Mouse (Mus musculus) small intestine, adult 2 months (tissue): ENCODE data around the gene Dnaaf1.

Experiments
- CTCF ChIP-seq: fragments of 200-500 bp; IDR thresholded peaks from 2 replicates; pipeline ENCODE4 v1.5.1; 2012; ENCODE audit warnings: low read depth, mild to moderate bottlenecking, control low read depth, inconsistent platforms, low read length, moderate library complexity, mixed read lengths; ENCODE audit not compliant: insufficient replicate concordance, insufficient read length; ENCODE audit errors: extremely low read depth
- POLR2A ChIP-seq: fragments of 200-500 bp; IDR thresholded peaks from 2 replicates; pipeline ENCODE4 v1.6.1; 2012; ENCODE audit warnings: low read depth, mild to moderate bottlenecking, control low read depth, inconsistent platforms, low read length, moderate library complexity

DNA sequence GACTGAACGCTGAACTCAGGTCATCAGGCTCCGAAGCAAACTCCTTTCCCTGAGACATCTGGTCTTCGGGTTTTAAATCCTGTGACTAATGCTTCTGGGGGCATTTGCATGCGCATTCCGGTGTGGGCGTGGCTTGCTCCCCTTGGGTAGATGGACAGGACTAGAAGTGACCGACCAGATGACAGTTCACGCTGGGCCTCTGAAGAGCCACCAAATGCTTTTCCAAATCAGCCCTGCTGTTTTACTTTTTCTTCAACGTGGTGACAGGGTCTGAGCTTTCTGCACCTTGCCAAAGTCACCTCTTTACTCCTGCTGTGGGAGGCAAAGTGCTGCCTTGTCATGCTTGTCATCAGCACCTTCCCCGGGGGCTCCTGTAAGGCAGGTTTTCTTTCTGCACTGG is 13.8 kb downstream of the Dnaaf1 start:
- TF ChIP-seq POLR2A (no peak), CTCF (no peak)
